Mouse (Mus musculus): ENCODE results near the gene Ptprc.

DNA sequence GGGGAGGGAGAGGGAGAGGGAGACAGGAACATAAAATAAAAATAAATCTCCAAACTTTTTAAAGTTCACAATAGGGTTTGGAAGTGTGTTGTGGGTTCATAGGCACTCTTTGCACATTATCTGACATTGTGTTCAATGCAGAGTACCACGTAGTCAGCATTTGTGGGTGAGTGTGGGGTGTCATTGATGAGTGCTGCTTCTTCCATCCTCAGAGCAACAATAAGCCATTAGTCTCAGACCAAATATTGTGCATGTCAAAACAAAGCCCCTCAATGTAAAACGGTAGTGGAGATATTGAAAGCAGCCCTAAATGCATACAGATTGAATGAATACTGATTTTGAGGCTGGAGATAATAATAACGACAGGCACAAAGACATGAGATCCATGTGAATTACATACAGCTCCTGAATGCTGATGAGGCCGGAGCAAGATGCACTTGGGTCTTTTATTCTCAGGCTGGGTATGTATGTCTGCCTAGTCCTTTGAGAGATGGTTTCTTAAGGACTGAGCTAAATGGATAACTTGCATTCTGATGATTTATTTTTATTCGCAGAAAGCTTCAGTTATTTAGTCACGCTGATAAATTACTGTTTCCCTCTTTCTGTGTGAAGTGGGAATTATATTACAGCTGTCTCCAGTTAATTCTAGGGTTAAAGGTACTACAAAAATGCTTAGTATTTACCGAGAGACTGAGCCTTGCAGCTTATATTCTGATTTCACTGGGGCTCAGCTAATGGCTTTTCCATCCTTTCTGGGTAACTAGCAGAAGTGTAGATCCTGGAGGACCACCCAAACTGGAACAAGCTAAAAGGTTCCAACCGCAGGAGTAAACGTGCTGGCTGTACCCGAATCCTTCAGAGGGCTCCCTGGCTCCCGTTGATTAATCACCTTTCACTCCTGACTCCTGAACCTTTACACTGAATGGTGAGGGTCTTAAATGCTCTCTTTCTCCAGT lies 153.3 kb downstream of the Ptprc start:
- TF ChIP-seq CTCF (IDR thresholded peaks at IDR 0.05; ENCODE audit: control insufficient read depth, insufficient read depth, low read length), result no peak
- TF ChIP-seq POLR2A (IDR thresholded peaks at IDR 0.05; ENCODE audit: borderline replicate concordance, control insufficient read depth, low read depth, low read length), result no peak

Measured in bone marrow, adult 2 months (tissue).